Mouse (Mus musculus) c-Kit-positive CD71-negative TER-119-negative erythroid progenitor cells, embryonic 14.5 days (primary cell): ENCODE measurements around the gene Tmem235.

Experiments
- DNase-seq: peaks from one replicate; pipeline ENCODE4 v3.0.0-alpha.2; 2013; ENCODE audit warnings: low read depth

Gene Tmem235

DNA sequence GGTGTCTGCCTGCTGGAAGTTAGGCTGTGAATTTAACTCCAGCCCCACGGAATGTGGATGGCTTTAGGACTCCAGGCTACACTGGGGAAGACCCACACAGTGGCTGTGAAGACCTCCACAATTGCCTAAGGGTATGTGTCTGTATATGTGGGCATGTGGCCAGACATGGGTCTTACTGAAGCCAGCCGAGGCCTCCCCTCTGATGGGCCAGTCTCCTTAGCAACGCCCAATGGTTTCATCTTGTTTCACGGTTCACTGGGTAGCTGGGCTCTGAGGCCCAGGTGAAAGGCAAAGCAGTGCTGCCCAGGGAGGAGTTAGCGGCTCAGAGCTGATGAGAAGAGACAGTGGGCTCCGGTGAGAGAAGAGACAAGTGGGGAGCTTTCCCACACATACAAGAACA is 5.4 kb downstream of the Tmem235 start:
- DNase-seq = no peak

- DNase-seq = peak; percentile 78
Measured at GRCm38 (mm10) chr11:117870688-117871365, 10.3 kb downstream of the Tmem235 start.

DNA sequence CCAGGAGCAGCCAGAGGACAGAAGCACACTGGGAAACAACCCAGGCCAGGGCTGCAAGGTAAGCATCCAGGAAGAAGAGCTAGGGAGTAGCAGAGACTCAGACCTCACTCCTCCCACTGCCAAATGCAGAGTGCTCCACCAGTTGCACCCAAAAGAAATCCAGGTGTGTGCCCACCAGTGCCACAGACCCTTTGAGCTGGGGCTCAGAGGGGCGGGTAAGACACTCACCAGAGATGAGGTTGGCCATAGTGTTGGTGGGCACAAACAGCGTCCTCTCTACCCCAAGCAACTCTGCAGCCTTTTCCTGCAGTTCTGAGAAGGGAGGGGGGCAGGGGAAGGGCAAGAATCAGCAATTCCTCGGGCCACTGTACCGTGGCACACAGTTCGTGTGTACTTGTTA is 10.8 kb downstream of the Tmem235 start:
- no peak for DNase-seq

DNA sequence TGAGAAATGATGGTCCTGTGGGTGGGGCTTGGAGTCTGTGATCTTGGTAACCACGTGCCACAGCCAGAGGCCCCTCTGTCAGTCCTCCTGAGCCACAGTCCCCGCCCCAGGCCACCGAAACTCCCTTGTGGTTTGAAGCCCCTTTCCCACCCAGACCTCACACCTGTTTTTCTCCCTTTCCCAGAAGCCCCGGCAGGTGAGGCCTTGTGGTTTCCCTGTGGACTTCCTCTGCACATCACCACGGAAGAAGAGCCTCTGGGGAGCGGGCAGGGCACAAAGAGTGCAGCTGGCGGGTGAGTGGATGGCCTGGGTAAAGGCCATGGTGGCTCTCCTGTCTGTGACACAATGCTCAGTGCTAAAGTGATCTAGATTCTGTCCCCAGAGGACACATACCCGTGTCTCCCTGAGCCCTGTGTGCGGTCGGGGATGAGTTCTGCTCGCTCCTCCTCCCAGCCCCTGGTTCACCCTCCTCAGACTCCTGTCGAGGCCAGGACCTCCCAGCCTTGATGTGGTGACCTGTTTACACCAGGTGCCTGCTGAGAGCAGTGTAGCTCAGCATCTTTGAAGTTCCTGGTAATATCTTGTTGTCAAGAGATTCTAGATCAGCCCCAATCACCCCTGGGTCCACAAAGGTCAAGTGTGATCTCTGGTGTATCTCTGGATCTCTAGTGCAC is 11.5 kb downstream of the Tmem235 start:
- no peak for DNase-seq

DNA sequence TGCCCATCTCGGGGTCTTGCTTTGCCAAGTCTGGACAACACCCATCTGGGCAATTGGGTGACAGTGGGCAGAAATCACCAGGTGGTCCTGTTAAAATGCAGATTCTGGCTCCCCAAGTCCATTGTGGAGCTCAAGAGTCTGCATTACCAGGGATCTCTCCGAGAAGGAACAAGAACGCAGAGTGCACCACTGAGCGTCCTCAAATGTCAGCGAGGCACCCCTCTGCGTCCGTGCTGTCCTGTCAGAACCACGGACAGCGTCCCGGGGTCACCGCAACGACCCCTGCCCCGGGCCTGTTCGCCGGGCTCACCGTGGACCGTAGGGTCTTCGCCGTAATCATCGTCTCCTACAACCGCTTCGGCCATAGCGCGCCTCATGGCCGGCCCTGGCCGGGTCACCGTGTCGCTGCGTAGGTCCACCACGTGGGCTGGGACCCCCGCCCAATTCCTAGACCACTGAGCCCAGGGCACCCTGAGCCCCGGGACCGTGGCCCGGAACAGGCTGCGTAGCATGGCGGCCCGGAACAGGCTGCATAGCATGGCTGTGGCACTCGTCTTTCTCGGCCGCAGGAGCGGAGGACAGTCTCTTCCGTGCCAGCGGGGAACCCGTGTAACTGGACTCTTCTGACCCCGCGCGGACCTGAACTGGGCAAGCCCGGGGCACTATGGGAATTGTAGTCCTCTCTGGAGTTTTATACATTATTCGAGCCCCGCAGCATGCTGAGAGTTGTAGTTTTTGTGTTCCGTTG is 12.5 kb downstream of the Tmem235 start, which contains the start of gene Tha1:
Gene Tha1, minus strand, starts transcription at position 621 of the 748 bp plus-strand sequence.
- no peak for DNase-seq

- no peak for DNase-seq
Measured at GRCm38 (mm10) chr11:117874419-117874818, 13.9 kb downstream of the Tmem235 start.

GRCm38 (mm10) chr11:117875681-117876080 is 15.1 kb downstream of the Tmem235 start:
- DNase-seq = no peak

GRCm38 (mm10) chr11:117877917-117878745 is 17.6 kb downstream of the Tmem235 start:
- DNase-seq = no peak

- no peak for DNase-seq
Measured at GRCm38 (mm10) chr11:117878892-117879291, 18.3 kb downstream of the Tmem235 start.

DNA sequence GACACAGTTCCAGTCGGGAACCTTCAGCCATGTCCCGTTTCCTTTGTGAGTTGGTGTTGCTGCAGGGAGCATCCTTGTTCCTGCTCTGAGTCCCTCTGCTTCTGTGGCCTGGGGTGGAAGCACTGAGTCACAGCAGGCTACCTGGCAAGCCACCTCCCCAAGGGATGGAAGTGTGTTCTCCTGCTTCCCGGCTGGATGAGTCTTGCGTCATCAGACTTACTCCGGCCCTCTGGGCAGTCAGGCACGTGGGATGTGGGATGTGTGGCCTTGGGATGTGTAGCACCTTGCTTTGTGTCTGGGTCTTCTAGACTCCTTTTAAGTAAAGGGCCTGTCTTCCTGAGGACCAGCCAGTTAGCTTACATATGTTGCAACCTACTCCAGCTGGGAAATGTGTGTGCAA is 19.1 kb downstream of the Tmem235 start:
- DNase-seq = no peak

DNA sequence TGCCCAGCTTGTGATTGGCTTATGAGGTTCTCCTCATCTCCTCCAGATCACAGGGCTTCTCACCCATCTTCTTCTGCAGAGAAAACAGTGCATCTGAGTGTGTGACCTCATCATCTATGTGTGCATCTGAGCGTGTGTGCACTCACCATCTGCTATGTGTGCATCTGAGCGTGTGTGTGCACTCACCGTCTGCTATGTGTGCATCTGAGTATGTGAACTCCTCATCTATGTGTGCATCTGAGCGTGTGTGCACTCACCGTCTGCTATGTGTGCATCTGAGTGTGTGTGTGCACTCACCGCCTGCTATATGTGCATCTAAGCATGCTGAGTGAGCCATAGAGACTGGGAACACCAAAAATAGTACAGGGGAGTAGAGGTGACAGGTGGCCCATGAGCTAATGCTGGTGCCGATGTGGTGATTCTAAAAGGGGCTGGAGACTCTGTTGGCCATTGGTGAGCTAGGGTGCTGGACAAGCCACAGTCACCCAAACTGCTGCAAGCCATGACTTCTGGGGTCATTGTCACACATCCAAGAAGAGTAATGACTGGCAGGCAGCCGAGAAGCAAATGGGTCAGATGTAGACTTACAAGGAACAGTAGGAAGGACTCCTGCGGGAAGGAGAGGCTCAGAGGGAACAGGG is 19.9 kb downstream of the Tmem235 start:
- no peak for DNase-seq

- no peak for DNase-seq
Measured at GRCm38 (mm10) chr11:117880977-117881358, 20.4 kb downstream of the Tmem235 start.

GRCm38 (mm10) chr11:117881787-117882186 is 21.2 kb downstream of the Tmem235 start:
- DNase-seq = no peak

GRCm38 (mm10) chr11:117882208-117882607 is 21.7 kb downstream of the Tmem235 start:
- no peak for DNase-seq

- no peak for DNase-seq
Measured at GRCm38 (mm10) chr11:117886000-117886399, 25.4 kb downstream of the Tmem235 start.

GRCm38 (mm10) chr11:117888168-117888852 is 27.8 kb downstream of the Tmem235 start:
- DNase-seq = no peak

DNA sequence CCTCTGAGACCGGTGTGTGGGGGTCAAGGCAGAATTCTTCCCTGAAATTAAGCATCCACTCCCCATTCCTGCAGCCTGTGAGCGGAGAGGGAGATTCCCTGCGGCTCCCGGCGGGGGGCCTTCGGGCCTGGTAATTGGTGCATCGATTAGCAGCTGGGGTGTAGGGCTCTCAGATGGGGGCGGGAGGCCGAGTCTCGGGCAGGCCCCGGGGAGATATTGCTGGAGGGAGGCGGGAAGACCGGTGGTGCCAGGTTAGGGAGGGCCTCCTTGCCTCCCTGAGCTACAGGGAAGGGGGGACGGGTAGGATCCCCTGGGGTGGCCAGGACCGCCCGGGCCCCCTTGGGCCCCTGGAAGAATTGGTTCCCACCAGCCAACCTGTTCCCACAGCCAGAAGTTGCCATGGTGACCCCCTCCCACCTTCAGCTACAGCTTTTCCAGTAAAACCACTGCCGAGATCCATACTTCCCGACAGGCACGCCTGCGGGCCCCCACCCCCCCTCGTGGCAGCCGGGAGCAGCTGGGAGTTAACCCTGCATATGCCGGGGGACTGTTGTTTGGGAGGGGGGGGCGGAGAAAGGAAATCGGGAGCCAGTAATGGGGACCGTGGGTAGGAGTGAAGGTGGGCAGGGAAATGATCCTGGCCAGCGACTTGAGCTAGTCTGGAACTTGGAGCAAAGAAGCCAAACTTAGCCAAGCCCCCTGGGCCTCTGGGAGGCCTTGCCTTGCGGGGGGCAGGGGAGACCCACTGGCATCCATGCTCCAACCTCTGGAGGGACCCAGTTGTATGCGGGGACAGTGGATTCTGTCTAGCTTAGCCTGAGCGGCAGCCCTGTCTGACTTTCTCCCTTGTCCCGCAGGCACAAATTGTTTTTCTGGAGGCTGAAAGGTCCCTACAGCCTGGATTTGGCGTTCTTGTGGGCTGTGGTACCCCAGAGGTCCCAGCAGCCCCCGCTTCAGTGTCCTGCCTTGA is 28.6 kb downstream of the Tmem235 start:
- no peak for DNase-seq

GRCm38 (mm10) chr11:117889887-117890340 is 29.4 kb downstream of the Tmem235 start:
- DNase-seq = no peak

- DNase-seq = no peak
Measured at GRCm38 (mm10) chr11:117890519-117891282, 30.1 kb downstream of the Tmem235 start.
